Mouse (Mus musculus) intestine, embryonic 16.5 days (tissue): ENCODE data around the gene Ung. TPM values are rescaled to one million over a fixed set of nuclear protein-coding genes. Genes with fewer than 3 reads are reported as not detected.

Source experiments
- ATAC-seq: fragments of 200-750 bp; cut with Nextera tagmentation; 2 replicates; pipeline ENCODE4 v1.8.0; 2017; ENCODE audit warnings: moderate TSS enrichment, moderate library complexity
- H3K27ac ChIP-seq: fragments of 300-500 bp; sonication (generic); 2 replicates; pipeline ENCODE4 v1.5.1; 2014; ENCODE audit warnings: mild to moderate bottlenecking, low read length
- H3K27me3 ChIP-seq: fragments of 300-500 bp; sonication (generic); replicated peaks from 2 replicates; pipeline ENCODE4 v1.6.1; 2014; ENCODE audit warnings: low read length, control low read depth, mixed read lengths; ENCODE audit not compliant: control insufficient read depth, insufficient read depth
- H3K36me3 ChIP-seq: fragments of 300-500 bp; sonication (generic); 2 replicates; pipeline ENCODE4 v1.6.1; 2014; ENCODE audit warnings: low read length, control low read depth; ENCODE audit not compliant: control insufficient read depth, insufficient read depth
- H3K4me1 ChIP-seq: fragments of 300-500 bp; sonication (generic); 2 replicates; pipeline ENCODE4 v1.6.1; 2014; ENCODE audit warnings: low read length, control low read depth, mixed read lengths; ENCODE audit not compliant: control insufficient read depth, insufficient read depth
- H3K4me2 ChIP-seq: fragments of 300-500 bp; sonication (generic); 2 replicates; pipeline ENCODE4 v1.6.1; 2014; ENCODE audit warnings: low read depth, low read length, control low read depth
- H3K4me3 ChIP-seq: fragments of 300-500 bp; sonication (generic); 2 replicates; pipeline ENCODE4 v1.5.1; 2014; ENCODE audit warnings: mild to moderate bottlenecking, low read length
- H3K9ac ChIP-seq: fragments of 300-500 bp; sonication (generic); 2 replicates; pipeline ENCODE4 v1.6.1; 2014; ENCODE audit warnings: low read depth, low read length
- H3K9me3 ChIP-seq: fragments of 300-500 bp; sonication (generic); 2 replicates; pipeline ENCODE4 v1.6.1; 2016; ENCODE audit warnings: low read length, control low read depth; ENCODE audit not compliant: control insufficient read depth
- WGBS: fragments of 180-500 bp; shearing (Covaris S2); extraction: QIAGEN DNeasy Blood & Tissue Kit; methylation state at CpG from one replicate; pipeline ENCODE4 v1.1.7; 2014; 5-methylcytosine and 5-hydroxymethylcytosine counted together
- polyA plus RNA-seq: library from polyadenylated mRNA; unstranded; fragments of >200 nt; fragmentation: Nextera tagmentation; extraction: Ambion mirVana; gene quantifications from 2 replicates; pipeline ENCODE4 v1.2.1, GENCODE M21; 2015

Gene Ung
- polyA plus RNA-seq, 1 experiment from 2014 or later = 35.5 TPM

DNA sequence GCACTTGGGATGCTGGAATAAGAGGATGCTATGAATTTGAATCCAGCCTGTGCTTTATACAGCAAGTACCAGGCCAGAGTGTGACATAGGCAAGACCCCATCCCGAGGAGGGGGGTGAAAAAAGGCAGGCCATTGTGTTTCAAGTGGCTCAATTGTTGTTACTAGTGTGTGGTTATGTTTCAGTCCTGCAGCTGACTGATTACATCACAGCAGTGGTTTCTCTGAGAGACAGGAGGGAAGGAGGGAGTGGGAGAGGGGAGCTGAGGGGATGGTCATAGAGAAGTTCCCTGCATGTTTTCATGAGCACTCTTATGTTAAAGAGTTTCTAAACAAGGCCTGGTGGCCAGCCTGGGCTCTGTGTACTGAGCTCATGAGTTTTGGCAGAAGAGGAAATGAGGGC is 27.4 kb upstream of the Ung start:
- H3K9me3 ChIP-seq = no peaks in the 10 kb centered on the region
- H3K4me1 ChIP-seq = peaks cover 10% of the 10 kb centered on the region
- H3K27ac ChIP-seq = no peak overlapping the region
- ATAC-seq = no peak
- H3K4me3 ChIP-seq = no peak overlapping the region
- H3K4me2 ChIP-seq = no peak overlapping the region
- H3K27me3 ChIP-seq = no peaks in the 10 kb centered on the region
- WGBS = 72% methylated on average over 1 of the region's 1 CpGs
- no peak overlapping the region for H3K9ac ChIP-seq
- H3K36me3 ChIP-seq = 0 out of 2 replicates have a peak, but pooled peaks cover under 1% of the 10 kb centered on the region

DNA sequence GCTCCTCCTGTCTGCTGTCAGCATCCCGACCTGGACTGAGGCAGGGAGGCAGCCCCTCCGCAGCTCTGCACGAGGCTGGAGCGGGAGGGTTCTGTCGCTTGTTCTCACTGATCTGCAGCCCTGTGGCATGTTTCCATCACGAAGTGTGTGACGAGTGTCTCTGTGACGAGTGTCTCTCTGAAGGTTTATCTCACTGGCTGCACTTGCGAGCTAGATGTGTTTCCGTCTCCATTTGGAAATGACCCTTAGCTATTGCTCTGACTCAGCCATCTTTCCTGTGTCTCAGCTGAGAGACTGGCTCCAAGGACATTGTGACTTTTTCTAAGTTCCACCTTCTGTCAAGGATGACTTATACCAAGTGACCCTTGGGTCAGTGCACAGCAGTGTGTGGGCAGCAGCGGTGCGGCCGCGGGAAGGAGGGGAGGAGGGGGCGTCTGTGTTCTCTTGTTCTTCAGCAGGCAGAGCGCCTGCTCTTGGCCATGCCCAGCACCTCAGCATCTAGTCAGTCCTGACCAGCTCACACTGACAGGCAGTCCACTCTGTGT is 23.7 kb upstream of the Ung start:
- Histone ChIP-seq H3K9ac (no peak overlapping the region), H3K9me3 (no peaks in the 10 kb centered on the region), H3K4me2 (no peak overlapping the region), H3K27ac (no peak overlapping the region), H3K4me1 (no peaks in the 10 kb centered on the region), H3K27me3 (no peaks in the 10 kb centered on the region), H3K36me3 (peaks cover 30% of the 10 kb centered on the region), H3K4me3 (no peak overlapping the region)
- no peak for ATAC-seq
- WGBS = 86% methylated on average over 16 of the region's 16 CpGs

GRCm38 (mm10) chr5:114113334-114113733 is 16.9 kb upstream of the Ung start:
- no peaks in the 10 kb centered on the region for H3K9me3 ChIP-seq
- H3K4me2 ChIP-seq = no peak overlapping the region
- 87% methylated on average over 6 of the region's 6 CpGs for WGBS
- no peaks in the 10 kb centered on the region for H3K27me3 ChIP-seq
- peaks cover 26% of the 10 kb centered on the region for H3K36me3 ChIP-seq
- H3K27ac ChIP-seq = no peak overlapping the region
- H3K9ac ChIP-seq = no peak overlapping the region
- H3K4me3 ChIP-seq = no peak overlapping the region
- H3K4me1 ChIP-seq = no peaks in the 10 kb centered on the region
- ATAC-seq = no peak

- H3K4me3 ChIP-seq = no peak overlapping the region
- ATAC-seq = no peak
- H3K27ac ChIP-seq = no peak overlapping the region
- H3K27me3 ChIP-seq = no peaks in the 10 kb centered on the region
- H3K4me1 ChIP-seq = no peaks in the 10 kb centered on the region
- H3K4me2 ChIP-seq = no peak overlapping the region
- no peak overlapping the region for H3K9ac ChIP-seq
- no peaks in the 10 kb centered on the region for H3K9me3 ChIP-seq
- H3K36me3 ChIP-seq = peaks cover 9% of the 10 kb centered on the region
- 81% methylated on average over 5 of the region's 5 CpGs for WGBS
These were observed 15.2 kb upstream of the Ung start for GRCm38 (mm10) chr5:114115030-114115429.

DNA sequence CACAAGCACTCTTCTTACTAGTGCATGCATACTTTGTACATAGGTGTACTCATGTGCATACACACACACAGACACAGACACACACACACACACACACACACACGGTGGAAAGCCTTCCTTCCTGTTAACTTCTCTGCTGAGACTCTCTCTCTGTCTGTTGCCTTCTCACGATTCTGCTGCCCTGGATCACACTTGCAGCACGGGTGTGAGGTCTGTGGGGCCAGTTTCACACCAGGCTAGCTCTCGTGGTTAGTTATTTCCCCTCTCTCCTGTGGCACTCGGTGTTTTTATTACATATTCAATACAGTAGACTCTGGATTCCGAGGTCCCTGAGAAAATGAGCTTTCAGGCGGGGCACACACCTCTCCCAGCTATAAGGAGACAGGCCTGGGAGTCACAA is 13.6 kb upstream of the Ung start:
- ATAC-seq = no peak
- 81% methylated on average over 7 of the region's 7 CpGs for WGBS
- H3K36me3 ChIP-seq = peaks cover 2% of the 10 kb centered on the region; the same call in 1 of the 2 replicates

DNA sequence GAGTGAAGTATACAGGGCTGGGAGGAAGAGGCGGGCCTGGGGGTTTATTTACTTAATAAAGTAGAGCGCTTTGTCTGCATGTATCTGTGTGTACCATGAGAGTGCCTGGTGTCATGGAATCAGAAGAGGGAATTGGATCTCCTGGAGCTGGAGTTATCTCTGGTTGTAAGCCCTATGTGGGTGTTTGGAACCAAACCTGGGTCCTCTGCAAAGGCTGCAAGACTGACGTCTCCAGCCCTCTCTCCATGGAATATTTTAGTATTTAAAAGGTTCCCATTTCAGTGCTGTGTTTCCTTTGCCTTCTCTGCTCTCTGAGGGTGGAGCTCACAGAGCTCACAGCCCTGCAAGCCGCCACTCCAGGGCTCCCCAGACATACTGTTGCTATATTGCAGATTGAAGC is 10.4 kb upstream of the Ung start:
- H3K4me1 ChIP-seq = no peaks in the 10 kb centered on the region
- no peak overlapping the region for H3K4me3 ChIP-seq
- peaks cover 5% of the 10 kb centered on the region; the same call in 1 of the 2 replicates for H3K36me3 ChIP-seq
- WGBS = 79% methylated on average over 4 of the region's 4 CpGs
- ATAC-seq = no peak
- no peaks in the 10 kb centered on the region for H3K27me3 ChIP-seq
- no peak overlapping the region for H3K9ac ChIP-seq
- no peak overlapping the region for H3K27ac ChIP-seq
- no peak overlapping the region for H3K4me2 ChIP-seq
- H3K9me3 ChIP-seq = no peaks in the 10 kb centered on the region

More for the DNA sequence above, 13.6 kb upstream of the Ung start:
- H3K9me3 ChIP-seq = no peaks in the 10 kb centered on the region
- no peaks in the 10 kb centered on the region for H3K4me1 ChIP-seq
- H3K27ac ChIP-seq = no peak overlapping the region
- H3K4me3 ChIP-seq = no peak overlapping the region
- no peak overlapping the region for H3K9ac ChIP-seq
- H3K27me3 ChIP-seq = no peaks in the 10 kb centered on the region
- no peak overlapping the region for H3K4me2 ChIP-seq

DNA sequence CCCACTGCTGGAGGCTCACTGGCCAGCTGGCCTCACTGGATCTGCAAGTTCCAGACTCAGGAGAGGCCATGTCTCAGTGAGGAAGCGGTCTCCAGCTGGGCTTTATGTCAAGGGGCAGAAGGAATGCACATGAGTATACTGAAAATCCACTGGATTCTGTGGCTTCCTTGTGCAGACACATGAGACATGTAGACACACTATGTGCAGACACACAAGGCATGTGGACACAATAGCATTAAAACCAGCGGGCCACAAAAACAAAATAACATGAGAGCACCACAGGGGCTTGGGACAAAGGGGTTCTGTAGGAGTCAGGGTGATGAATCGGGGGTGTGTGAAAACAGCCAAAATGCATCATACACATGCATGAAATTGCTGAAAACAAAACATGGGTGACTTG is 4.2 kb upstream of the Ung start:
- Histone ChIP-seq H3K27me3 (no peaks in the 10 kb centered on the region), H3K9ac (no peak overlapping the region), H3K27ac (no peak overlapping the region), H3K9me3 (no peaks in the 10 kb centered on the region), H3K4me3 (no peak overlapping the region), H3K4me2 (no peak overlapping the region), H3K4me1 (peaks cover 9% of the 10 kb centered on the region), H3K36me3 (peaks cover 5% of the 10 kb centered on the region; the same call in 1 of the 2 replicates)
- 82% methylated on average over 3 of the region's 3 CpGs for WGBS
- ATAC-seq = no peak

DNA sequence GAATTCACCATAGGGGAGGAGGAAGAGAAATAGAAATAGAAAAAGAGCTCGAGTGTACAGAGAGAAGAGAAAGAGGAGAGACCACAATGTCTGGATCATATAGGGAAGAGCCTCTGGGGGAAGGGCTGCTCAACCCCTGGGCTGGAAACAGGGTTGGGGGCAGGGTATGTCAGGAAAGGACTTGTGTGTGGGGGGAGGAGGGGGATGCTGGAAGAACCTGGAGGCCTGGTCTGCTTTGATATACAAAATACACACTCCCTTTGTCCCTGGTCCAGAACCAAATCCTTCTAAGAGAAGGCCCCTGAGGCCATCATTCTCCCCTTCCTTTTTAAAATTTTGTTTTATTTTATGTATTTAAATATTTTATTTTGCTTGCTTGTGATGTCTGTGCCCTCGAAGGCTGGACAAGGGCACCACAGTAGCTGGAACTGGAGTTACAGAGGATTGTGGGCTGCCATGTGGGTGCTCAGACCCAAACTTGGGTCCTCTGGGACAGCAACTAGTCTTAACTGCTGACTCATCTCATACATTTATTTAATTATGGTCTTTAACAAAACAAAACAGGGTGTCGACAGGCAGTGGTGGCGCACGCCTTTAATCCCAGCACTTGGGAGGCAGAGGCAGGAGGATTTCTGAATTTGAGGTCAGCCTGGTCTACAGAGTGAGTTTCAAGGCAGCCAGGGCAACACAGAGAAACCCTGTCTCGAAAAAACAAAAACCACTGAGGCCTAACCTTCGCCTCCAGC is 3.5 kb upstream of the Ung start:
- Histone ChIP-seq H3K4me1 (peaks cover 14% of the 10 kb centered on the region), H3K4me2 (peak overlapping the region; percentile 94), H3K9me3 (no peaks in the 10 kb centered on the region), H3K4me3 (peak overlapping the region; percentile 75), H3K36me3 (peaks cover 5% of the 10 kb centered on the region; the same call in 1 of the 2 replicates), H3K27ac (peak overlapping the region; percentile 94; the same call in 1 of the 2 replicates), H3K27me3 (no peaks in the 10 kb centered on the region), H3K9ac (no peak overlapping the region)
- 87% methylated on average over 7 of the region's 7 CpGs for WGBS
- no peak for ATAC-seq

- Histone ChIP-seq H3K9ac (peak within 1 kb of the TSS; percentile 86), H3K27ac (peak within 1 kb of the TSS; percentile 94), H3K27me3 (no peaks in the 10 kb centered on the region), H3K4me1 (peaks cover 22% of the 10 kb centered on the region), H3K4me3 (peak within 1 kb of the TSS; percentile 75), H3K36me3 (peaks cover 5% of the 10 kb centered on the region; the same call in 1 of the 2 replicates), H3K9me3 (no peaks in the 10 kb centered on the region), H3K4me2 (peak within 1 kb of the TSS; percentile 94)
- under 1% methylated on average over 67 of the region's 69 CpGs for WGBS
- peak; percentile 36 for ATAC-seq
These were observed 2.5 kb upstream of the Ung start, which contains the start of gene Alkbh2 for GRCm38 (mm10) chr5:114127374-114128349. TSS of gene Alkbh2 (minus strand) at chr5:114128218.
